Mouse (Mus musculus) testis, adult 2 months (tissue): Measurements from ENCODE around the gene B3gnt7.

Experiments used
- CTCF ChIP-seq: fragments of 200-500 bp; IDR thresholded peaks from 2 replicates; pipeline ENCODE4 v1.5.1; 2012; ENCODE audit warnings: low read depth, mild to moderate bottlenecking, inconsistent platforms, low read length, moderate library complexity; ENCODE audit not compliant: control insufficient read depth, insufficient read depth, insufficient replicate concordance
- POLR2A ChIP-seq: fragments of 200-500 bp; IDR thresholded peaks from 2 replicates; pipeline ENCODE4 v1.6.1; 2012; ENCODE audit warnings: low read depth, mild to moderate bottlenecking, inconsistent platforms, low read length, moderate library complexity; ENCODE audit not compliant: control insufficient read depth

GRCm38 (mm10) chr1:86349201-86349600 lies 46.6 kb downstream of the B3gnt7 start:
- TF ChIP-seq CTCF (no peak), POLR2A (no peak)
